Mouse (Mus musculus) left cerebral cortex, adult 8-10 months (tissue): ENCODE data around the gene Patl2. TPM values are rescaled to one million over a fixed set of nuclear protein-coding genes. Genes with fewer than 3 reads are reported as not detected.

Experiments
- DNase-seq, 2 experiments: peaks; one replicate each; pipeline ENCODE4 v3.0.0; 2022; ENCODE audit warnings: low spot score in 2 of 2
- total RNA-seq, 4 experiments: library from RNA; stranded (reverse); gene quantifications; 2 replicates each; pipeline ENCODE4 v1.2.4; 2022

Gene Patl2
- total RNA-seq, 4 experiments from 2014 or later = 0.16 TPM; not detected in 3

DNA sequence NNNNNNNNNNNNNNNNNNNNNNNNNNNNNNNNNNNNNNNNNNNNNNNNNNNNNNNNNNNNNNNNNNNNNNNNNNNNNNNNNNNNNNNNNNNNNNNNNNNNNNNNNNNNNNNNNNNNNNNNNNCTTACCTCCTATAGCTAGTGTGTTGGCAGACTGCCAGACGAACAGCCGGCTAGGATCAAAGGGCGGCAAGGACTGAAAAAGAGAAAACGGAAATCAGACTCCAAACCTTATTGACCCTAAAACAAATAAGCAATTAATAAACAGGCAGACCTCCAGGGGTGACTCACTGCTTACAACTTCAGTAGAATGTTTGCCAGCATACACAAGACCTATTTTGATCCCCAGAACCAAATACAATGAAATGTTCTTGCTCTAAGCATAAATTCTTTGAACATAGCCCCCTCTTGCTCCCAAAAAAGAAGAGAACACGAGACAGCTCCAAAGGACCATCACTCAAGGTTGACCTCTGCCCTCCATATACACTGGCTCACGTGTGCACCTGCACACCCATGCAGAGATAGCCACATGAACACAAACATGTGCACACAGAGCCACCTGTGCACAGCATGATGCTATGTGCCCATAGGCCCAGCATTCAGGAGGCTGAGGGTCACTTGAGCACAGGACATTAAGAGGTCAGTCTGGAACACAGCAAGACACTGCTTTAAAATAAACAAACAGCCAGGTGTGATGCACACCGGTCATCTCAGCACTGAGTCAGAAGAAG is 104.1 kb downstream of the Patl2 start:
- DNase-seq = no peak

Other genes starting within 250 kb of the Patl2 start
- 10 to 100 TPM; 34.7 to 39.3 (median 35.7) TPM for gene Ctdspl2, start 230.2 kb downstream of the Patl2 start, total RNA-seq
- gene Mageb3, start 230.1 kb downstream of the Patl2 start, total RNA-seq = under 1 TPM in 2 of 4 experiments, not detected in 2; 0.16 to 0.41 TPM
- gene Eif3j1, start 157.6 kb downstream of the Patl2 start, total RNA-seq = 10 to 100 TPM; 19.5 to 22.6 (median 19.9) TPM
- 10 to 100 TPM; 16.3 to 16.7 (median 16.5) TPM for gene Spg11, start 67.8 kb downstream of the Patl2 start, total RNA-seq
- 100 to 1,000 TPM; 110 to 317 (median 183) TPM for gene B2m, start 38.5 kb downstream of the Patl2 start, total RNA-seq
- gene Trim69, start 25.5 kb downstream of the Patl2 start, total RNA-seq = not detected
- gene Terb2, start 83 bp upstream of the Patl2 start, total RNA-seq = not detected
- 10 to 100 TPM; 23.7 to 26.5 (median 24.5) TPM for gene Sord, start 48.6 kb upstream of the Patl2 start, total RNA-seq
- under 1 TPM in 1 of 4 experiments, not detected in 3; 0.09 TPM for gene Duox2, start 112.3 kb upstream of the Patl2 start, total RNA-seq
- gene Duoxa2, start 112.7 kb upstream of the Patl2 start, total RNA-seq = not detected
- under 1 TPM in 1 of 4 experiments, not detected in 3; 0.55 TPM for gene Duoxa1, start 127.5 kb upstream of the Patl2 start, total RNA-seq
- gene Duox1, start 129.5 kb upstream of the Patl2 start, total RNA-seq = under 1 TPM in 1 of 4 experiments, not detected in 3; 0.07 TPM
- gene Shf, start 183.0 kb upstream of the Patl2 start, total RNA-seq = 10 to 100 TPM; 60.1 to 71.6 (median 71.0) TPM
- gene Slc28a2, start 240.3 kb upstream of the Patl2 start, total RNA-seq = under 1 TPM in 3 of 4 experiments, not detected in 1; 0.25 to 0.54 (median 0.30) TPM